Mouse (Mus musculus) kidney, adult 9 months (tissue): ENCODE data around the gene Farp1.
A peak's percentile ranks its signal among the peaks of the same experiment; 100 is the strongest.
"Not testable (repeated sequence)": the region's sequence is repeated elsewhere in the genome, so short reads cannot be mapped to it uniquely, and the experiment has no call there.

ENCODE experiments used
- DNase-seq: peaks from one replicate; pipeline ENCODE4 v3.0.0; 2022

The Farp1 gene

DNA sequence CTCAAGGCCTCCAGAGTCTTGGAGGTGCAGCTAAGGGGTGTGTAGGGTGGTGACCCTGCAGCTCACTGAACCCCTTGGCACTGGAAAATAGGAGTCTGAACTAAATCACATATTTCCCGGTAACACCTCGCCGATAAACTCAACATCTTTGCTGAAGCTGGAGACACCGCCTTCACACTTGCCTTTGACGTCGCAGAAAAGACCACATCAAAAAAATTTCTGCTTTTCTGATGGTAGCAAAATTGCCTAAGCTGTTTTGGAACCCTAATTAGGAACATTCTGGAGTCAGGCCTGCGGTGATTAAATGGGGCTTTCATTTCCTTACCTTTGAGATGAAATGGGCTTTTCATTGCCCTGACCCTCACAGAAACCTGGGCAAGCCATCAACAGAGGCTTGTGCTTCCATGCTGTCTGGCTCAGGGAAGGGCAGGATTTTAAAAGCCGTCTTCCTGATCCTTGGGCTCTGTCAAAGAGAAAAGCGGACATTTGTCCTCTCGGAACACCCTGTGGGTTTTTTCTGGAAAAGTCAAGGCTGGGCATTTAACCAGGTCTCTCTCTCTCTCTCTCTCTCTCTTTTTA is 72.8 kb downstream of the Farp1 start:
- DNase-seq: no peak

DNA sequence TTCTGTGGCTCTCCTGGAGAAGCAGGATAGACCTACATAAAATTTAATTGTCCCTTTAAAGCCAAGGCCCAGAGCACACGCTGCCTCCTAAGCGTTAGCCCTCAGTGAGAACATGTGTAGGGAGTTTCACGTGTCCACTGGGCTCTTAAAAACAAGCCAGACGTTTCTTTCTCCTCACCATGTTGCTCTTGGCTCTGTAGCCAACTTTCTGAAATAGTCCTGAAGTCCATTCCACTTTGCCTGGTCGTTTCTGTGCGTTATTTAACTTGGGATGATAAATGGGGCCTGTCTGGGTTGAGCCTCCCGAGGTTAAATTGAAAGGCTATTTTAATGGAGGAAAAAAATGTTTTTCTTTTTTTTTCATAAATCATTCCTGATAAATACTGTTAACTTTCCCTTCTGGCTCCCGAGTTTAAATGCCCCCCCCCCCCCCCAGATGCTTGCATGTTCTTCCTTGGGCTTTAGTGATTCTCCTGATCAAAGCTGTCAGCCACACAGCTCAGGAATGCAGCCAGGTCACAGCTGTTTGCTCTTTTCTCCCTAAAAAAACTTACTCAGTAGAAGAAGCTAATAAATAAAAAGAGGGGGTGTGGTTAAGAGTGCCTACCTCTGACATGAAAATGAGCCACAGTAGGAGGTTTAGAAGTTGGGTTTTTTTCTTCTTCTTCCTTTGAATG is 73.6 kb downstream of the Farp1 start:
- DNase-seq: peak; percentile 74

DNA sequence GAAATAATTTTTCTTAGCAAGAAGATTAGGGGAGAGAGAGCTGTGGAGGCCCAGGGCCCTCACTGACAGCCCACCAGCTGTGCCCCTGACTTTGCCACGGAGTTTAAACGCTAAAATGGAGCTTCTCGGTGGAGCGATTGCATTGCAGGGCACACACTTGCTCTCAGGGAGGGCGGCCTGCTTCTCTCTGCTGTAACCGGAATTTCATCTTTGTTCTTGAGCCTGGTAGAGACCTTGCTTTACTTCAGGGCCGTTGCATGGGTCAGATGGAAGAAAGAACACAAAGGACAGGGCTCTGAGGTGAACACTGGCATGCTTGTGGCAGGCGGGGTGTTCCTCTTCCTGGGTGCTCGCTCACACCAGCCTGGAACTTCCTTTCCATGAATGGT is 74.1 kb downstream of the Farp1 start:
- DNase-seq: no peak

DNA sequence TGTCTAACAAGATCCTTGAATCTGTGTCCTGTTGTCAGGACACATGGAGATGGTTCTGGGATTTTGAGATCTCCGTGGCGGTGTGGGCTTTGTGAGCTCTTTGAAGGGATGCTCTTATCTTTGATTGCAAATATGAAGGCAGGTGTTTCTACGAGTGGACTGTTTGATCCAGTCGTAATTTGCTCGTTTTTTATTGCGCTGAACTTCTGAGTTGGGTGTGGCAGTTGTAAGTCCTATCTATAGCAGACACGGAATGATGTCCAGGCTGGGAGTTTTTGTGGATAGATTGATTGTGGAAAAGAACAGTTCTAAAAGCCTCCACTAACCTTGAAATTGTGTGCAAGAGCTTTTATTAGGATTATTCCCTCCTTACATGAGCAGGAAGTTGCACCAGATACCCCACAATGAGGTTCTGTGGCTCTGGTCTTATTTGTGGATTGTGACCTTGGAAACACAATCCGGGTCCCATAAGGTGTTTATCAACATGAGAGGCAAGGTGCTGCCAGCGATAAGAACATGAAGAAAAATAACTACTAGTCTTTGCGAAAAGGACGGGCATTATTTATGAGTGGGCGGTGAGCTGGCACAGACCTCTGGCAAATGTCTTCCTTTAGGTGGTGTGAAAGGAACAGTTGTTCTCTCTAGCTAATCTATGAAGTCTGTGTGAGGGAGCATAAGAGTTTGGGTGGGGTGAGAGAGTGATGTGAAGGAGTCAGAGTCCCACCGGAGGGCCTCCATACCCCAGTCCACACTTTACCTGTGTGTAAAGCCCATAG is 75.7 kb downstream of the Farp1 start:
- DNase-seq: no peak

DNA sequence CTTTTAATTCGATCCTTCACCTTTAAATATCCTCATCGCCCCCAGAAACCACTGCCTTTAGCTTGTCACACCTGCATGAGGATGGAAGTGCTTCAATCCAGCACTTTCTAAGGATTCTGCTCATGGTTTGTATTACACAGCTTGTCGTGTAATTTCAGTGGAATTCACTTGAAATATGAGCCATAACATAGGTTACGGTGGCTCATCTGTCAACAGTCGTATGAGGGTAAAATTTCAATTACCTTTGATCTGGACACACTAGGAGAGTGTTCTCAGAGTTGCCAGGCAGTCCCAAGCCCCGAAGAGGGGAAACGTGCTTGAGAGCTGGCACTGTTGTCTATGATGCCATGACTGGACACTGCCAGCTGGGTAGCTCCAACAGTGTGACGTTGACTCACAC is 77.1 kb downstream of the Farp1 start:
- no peak for DNase-seq

DNA sequence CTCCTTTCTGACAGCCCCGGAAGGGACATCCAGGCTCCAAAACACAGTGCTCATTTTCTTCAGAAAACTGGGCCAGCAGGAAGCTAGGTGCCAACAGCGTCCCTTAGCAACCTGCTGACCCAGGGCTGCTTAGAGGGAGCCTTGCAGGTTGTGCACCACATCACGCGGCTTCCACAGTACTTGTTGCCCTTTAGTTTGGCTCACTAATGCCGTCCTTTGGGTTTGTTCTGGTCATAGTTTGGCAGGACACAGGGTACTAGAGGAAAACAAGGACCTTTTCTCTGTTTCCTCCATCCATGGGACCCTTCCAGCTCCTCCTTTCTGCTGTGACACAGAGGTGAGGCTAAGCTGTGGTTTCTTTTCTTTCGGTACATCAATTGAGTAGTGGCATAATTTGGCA is 78.8 kb downstream of the Farp1 start:
- DNase-seq: peak; percentile 82

DNA sequence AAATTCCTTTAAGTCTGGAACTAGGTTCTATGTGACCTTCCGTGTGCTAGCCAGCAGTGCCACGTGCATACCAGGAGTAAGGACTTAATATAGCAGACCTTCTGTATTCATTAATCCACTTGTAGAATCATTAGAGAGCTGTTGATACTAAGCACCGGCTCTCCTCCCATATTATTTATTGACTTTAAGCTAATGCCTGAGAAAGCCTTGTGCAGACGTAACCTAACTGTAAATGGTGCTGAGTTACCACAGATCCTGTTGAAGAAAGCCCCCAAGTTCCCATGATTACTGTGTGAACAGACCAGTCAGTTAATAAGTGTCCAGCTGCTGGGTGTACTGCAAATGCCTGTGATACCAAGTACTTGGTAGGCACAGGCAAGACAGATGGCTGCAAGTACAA is 81.7 kb downstream of the Farp1 start:
- peak; percentile 86 for DNase-seq

DNA sequence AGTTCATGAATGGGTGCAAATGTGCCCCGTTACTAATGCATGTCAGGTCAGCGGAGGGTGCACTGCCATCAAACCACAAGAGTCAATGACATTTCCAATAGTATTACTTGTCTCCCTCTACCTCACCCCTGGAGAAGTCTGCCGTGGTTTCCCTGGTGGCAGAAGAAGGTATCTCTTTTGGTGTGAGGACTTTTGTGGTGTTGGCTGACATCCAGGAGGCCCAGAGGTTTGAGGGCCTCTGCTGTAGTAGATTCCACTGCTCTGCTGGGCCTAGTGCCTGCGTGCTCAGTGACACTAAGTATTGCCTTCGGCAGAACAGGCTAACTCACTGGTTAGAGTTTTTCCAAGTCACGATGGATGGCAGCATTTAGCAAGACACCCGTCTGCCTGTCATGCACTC is 83.9 kb downstream of the Farp1 start:
- DNase-seq: no peak

DNA sequence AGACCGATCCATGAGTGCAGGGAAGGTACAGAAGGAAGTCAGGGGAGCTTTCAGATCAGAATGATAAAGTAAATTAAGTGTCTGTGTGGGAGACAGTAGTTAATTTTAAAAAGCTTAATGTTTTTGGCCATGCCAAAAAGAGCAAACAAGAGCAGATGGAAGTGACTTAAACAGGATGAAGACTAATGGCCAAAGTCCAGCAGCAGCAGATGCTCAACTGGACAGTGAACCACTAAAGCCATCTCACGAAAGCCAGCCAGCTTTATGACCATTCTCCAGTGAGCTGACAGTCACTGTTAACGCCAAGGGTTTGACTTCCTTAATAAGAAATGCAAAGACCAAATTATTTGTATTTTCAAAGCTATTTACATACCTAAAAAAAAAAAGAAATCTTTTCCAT is 86.7 kb downstream of the Farp1 start:
- no peak for DNase-seq

DNA sequence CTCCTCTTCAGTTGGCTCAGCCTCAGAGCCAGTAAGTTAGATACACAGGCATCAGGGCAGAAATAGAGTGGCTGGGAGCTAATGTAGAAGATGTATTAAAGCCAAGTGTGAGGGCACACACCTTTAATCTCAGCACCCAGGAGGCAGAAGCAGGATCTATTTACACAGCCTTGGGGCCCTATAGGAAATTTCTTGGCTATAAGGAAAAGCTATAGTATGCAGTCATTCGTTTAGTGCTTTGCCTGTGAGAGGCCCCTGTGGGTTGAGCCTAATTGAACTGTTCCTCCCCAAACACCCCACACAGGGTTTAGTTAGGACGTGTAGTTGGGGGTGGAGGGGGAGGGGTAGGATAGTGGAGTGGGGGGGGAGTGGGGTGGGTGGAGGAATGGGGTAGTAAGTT is 87.9 kb downstream of the Farp1 start:
- DNase-seq: no peak

DNA sequence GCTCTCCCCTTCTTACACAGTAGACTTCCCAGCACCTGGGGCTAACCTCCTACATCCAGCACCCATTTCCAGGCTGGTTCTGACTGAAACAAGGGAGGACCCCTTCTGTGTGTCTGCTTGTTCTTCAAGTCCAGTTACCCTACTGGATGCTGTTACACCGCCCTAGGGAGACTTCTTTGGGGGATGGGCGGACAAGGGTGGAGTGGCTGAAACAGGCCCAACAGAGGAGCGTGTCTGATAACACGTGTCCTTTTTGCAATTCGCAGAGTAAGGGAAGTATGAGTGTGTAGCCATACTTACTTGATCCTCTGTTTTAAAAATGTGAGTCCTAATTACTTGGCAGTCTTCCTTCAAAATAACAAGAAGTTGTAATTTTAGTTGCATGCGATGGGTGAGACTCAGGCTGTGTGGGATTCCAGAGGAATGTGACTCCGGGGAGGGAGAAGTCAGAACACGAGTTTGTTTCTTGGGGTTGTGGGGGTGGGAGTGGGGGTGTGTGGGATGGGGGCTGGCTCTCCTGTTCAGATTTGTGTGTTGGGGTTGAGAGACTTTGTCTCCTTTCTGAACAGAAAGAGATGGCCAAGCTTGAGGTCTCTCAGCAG is 89.5 kb downstream of the Farp1 start:
- DNase-seq: no peak

DNA sequence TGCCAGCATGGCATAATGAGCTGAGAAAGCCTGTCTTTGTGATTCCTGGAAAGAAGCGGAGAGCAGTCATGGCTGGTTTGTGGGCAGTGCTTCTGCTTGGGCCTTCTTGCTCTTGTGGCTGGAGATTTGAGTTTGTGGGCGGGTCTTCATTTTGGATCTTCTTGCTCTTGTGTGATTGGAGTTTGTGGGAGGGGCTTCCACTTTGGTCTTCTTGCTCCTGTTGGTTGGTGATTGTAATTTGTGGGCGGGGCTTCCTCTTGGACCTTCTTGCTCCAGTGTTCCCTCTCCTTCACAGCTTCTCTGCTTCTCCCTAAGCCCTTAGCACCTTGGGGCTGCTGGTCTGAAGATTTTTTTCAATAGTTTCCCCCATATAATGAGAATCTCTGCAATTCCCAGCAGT is 90.7 kb downstream of the Farp1 start:
- no peak for DNase-seq

DNA sequence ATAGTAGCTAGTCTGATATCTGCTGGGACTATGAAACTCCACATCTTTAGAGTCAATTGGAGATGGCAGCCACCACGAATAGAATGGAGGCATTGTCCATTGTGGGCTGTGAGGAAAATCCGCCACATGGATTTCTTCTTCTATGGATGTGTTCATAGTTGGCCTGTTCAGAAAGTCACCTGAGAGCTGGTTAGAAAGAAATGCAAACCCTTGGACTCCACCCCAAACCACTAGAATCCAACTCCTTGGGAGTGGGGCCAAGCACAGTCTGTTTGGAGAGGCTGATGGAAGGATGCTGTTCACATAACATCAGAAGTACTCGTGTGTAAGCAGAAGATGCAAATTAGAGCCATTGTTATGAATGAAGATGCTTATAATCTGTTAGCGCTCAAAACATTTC is 91.3 kb downstream of the Farp1 start:
- DNase-seq: no peak

DNA sequence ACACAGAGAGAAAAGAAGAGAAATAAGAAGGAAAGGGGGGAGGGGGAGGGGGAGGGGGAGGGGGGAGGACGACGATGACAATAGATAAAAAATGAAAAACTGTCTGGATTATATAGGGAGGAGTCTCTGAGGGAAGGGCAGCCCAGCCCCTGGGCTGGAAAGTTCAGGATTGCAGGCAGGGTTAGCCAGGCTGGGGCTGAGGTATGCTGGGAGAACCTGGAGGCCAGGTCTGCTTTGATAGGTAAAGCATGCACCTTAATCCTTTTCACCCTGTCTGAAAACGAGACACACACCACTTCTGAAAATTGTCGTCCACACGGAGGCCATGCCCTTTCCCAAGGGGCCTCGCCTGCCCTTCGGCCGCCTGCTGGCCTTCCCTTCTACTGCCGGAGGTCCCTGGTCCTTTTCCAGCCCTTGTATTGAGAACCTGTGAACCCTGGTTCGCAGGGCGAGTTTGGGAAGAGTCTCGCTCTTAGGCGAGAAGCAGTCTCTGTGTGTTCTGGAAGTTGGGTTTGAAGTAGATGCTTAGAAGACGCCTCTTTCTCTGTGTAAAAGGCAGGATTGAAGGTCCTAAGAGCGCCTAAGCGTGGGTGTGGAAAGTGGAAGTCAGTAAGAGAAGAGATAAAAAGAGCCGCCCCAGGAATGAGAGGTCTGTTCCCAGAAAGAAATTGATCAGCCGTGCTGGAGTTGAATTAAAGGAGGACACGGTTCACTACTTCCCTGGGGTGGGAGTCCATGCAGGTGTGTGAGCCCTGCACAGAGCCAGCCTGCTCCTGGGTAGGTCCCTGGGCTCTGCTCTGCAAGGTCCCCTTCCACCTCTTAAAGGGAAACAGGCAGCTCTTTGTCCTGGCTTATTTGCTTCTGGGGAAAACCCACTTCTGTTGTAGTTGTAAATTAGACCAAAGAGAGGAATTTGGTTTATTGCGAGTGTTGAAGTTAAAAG is 94.1 kb downstream of the Farp1 start:
- DNase-seq: no peak

DNA sequence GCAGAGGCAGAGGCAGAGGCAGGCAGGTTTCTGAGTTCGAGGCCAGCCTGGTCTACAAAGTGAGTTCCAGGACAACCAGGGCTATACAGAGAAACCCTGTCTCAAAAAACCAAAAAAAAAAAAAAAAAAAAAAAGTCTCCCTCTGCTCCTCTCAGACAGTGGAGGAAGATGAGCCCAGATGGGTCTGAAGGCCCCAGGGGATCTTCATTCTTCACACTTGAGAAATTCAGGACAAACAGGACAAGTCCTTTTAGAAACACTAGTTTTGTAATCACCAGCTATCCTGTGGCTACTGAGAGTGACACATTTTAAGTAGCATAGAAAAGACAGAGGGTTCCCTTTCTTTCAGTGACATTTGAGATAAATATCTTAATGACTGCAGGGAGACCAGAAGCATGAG is 95.4 kb downstream of the Farp1 start:
- not testable (repeated sequence) for DNase-seq

DNA sequence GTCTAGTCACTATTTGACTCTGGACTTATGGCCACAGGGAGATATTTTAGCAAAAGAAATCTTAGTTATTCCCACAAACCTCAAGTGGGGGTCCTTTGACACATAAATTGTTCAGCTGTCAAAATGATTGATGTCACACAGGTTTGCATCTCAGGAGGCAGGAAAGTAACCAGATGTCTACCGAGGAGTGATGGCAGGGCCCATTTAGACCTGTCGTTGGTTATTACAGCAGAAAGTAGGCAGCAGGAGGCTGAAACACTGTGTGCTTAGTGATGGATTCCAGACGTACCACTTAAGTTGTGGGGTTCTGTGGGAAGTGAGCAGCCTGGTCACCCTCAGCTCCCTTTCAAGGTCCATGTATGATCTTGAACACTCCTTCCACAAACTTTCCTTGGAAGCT is 99.4 kb downstream of the Farp1 start:
- DNase-seq: no peak

DNA sequence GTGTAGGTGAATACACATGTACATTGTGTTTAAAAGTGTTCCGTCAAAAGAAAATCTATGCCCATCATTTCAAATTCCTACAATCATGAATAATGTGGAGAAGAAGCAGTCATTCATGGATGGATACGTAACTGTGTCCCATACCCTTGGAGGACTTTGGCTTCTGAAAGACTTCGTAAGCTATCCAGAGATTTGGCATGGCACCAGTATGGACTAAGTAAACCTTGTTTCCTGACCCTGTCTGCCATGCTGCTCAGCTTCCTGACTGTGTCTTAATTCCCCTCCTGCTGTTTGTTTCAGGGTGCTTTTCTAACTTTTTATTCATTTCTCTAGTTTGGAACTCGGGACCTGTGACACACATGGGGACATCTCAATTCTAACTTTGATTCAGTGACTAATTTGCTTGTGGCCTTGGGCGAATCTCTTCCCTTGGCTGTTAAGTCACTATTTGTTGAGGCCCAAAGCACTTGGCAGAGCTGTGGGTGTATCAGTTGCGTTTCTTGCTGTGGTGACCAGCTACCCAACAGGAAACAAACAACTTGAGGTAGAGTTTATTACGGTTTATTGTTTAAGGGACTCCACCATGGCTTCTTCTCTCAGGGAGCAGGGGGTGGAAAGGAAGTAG is 108.9 kb downstream of the Farp1 start:
- DNase-seq: peak; percentile 62

DNA sequence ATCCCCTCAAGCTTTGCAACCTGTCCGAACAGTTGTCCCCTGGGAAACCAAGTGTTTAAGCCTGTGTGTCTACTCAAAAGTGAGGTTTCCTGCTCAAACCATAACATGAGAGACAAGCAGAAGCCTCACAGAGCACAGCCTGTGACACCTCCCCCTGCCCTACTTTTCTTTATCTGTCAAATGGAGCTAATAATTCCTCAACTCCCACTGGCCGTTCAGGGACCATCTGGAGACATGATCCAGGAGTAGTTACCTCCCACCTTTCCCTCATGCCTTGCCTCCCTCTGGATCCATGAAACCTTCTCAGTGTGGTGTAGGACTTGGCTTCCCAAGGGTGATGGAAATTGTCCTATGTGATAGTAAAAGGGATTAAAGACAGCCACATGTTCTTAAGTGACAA is 109.5 kb downstream of the Farp1 start:
- no peak for DNase-seq

DNA sequence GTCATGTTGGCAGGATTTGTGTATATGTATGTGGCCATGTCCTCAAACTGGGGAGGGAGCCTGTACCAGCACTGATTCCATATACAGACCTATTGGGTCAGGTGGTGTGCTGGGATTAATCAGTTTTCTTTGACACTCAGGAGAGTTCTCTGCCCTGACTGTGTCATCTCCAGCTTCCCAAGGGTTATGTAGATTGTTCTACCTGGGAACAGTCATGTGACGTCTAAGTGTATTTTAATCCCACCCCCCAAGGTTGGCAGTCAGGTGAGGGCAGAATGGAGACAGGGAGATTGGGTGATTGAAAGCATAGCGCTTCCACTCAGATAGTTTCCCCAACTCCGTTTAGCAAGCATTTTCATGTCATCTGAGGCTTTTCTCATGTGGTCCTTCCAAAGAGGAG is 110.3 kb downstream of the Farp1 start:
- peak; percentile 58 for DNase-seq

DNA sequence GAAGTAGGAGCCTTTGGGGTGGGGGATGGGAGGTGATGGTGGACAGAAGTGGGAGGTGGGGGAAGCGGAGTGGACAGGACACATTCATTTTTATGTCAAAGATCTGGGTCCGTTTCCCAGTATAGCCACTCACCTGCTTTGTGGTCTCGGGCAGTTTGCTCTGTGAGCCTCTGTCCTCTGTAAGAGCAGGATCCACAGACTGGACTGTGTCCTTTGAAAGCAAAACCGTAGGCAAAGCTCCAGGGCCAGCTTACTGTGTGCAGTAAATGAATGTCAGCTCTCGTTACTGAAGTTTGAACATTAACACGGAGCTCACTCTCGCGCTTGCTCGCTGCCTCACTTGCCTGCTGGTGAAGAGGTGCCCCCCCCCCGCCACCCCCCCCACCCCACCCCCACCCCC is 110.7 kb downstream of the Farp1 start:
- DNase-seq: peak; percentile 95

DNA sequence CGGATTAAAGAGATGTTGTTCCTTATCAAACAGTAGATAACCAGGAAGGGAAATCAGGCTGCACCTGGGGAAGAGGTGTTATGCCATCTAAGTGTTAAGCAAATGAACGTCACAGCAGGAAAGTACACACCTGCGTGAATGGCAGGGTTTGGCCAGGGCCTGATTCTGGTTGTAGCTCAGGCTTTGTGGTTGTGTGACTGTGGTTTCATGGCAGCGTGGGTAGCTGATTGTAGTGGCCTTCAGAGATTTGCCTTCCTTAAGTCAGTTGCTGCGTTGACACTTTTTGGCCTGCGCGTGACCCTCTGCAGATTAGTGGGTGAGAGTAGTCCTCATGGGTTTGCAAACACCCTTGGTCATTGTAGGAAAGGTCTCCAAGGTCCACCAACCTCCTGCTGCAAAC is 111.2 kb downstream of the Farp1 start:
- peak; percentile 76 for DNase-seq

DNA sequence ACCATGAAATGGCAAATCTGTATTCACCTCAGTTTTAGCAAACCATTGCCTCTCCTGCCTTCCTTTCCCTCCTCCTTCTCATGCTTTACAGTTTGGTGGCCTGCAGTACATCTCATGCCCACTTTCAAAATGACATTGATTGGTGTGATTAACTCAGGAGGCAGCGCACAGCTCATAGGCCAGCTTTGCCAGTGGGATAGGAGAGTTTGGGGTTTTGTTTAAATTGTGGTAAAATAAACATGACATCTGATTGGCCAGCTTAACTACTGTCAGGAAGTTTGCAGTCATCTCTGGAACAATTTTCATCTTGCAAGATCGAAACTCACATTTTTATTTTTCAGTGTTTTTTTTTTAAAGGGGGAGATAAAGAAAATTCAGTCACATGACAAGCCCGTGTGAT is 112.0 kb downstream of the Farp1 start:
- DNase-seq: no peak
